Mouse (Mus musculus): ENCODE measurements around the gene Actn1. TPM values are rescaled to one million over a fixed set of nuclear protein-coding genes. Genes with fewer than 3 reads are reported as not detected.

Actn1 gene
- total RNA-seq, 1 experiment from 2014 or later, result 4.9 TPM

- no peak for ATAC-seq (replicated peaks; ENCODE audit: insufficient number of reproducible peaks, low FRiP score, low TSS enrichment, poor library complexity, severe bottlenecking)
Measured at GRCm38 (mm10) chr12:80230854-80231253, 29.3 kb downstream of the Actn1 start.

- 0 out of 2 replicates have a peak, but pooled peaks have one; percentile 15 for ATAC-seq (replicated peaks; ENCODE audit: insufficient number of reproducible peaks, low FRiP score, low TSS enrichment, poor library complexity, severe bottlenecking)
Measured at GRCm38 (mm10) chr12:80230111-80230700, 30.0 kb downstream of the Actn1 start.

DNA sequence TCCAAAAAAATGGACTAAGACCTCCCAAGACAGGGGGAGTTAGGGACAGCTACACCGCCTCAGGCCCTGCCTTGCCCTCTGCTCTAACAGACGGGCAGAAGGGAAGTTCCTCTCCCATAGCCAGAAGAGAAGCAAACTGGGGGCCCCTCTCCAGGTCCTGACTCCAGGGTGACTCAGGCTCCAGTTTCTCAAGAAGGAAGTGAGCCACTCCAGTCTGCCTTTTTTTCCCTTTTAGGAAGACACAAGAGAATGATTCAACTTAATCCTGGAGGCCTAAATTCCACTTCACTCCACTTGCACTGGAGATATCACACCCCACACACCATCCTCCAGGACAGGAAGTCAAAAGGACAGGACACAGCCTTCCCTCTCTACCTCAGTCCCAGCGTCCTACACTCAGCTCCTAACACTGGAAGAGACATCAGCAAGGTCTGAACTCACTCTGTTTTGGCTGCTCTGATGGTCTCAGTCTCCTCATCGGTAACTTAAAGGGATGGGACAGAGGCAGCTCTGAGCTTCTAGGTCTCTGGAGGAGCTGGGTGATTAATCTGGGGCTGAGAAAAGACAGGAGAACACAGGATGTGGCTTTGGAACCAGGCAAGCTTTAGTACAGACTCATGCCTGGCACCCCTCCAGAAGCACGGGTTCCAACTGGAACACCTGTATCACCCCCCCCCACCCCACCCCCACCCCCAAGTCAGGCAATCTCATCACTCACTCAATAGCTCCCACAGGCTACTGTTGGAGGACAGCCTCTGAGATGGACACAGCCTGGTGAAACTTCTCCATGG, 31.0 kb downstream of the Actn1 start:
- 0 out of 2 replicates have a peak, but pooled peaks have one; percentile 32 for ATAC-seq (replicated peaks; ENCODE audit: insufficient number of reproducible peaks, low FRiP score, low TSS enrichment, poor library complexity, severe bottlenecking)

DNA sequence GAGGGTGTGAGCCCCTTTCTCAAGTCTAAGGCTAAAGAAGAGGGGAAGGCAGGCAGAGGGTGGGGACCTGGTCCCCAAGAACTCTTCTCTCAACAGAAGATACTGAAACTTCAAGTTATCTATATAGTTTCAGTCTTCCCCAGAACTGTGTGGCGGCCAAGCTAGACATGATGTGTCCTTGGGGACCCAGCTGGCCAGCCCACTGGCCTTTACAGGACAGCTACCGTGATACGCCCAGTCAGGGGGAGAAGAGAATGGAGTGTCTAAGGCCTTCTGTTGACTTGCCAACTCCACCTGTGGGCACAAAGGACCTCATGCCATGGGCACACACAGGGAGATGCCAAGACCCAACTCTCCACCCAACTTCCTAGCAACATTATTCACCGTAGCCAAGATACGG, 31.8 kb downstream of the Actn1 start:
- ATAC-seq (replicated peaks; ENCODE audit: insufficient number of reproducible peaks, low FRiP score, low TSS enrichment, poor library complexity, severe bottlenecking), result no peak

- ATAC-seq (replicated peaks; ENCODE audit: insufficient number of reproducible peaks, low FRiP score, low TSS enrichment, poor library complexity, severe bottlenecking), result no peak
Measured at GRCm38 (mm10) chr12:80227835-80228234, 32.3 kb downstream of the Actn1 start.

DNA sequence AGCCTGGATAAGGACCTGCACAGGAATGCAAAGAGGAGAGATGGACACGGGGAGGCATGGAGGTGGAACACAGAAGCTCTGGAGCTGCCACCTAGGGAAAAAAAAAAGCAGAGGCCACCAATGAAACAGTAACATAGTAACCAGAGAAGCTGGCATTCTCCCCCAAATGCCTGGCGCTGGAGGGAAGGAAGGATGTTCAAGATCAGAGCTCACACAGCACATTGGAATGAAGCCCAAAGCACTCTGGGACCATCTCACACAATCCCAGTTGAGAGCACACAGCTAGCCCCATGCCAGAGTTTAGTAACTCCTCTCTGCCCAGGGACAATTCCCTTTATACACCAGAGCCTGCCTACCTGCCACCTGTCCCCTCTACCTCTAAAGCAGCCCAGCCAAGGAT, 34.1 kb downstream of the Actn1 start:
- no peak for ATAC-seq (replicated peaks; ENCODE audit: insufficient number of reproducible peaks, low FRiP score, low TSS enrichment, poor library complexity, severe bottlenecking)

DNA sequence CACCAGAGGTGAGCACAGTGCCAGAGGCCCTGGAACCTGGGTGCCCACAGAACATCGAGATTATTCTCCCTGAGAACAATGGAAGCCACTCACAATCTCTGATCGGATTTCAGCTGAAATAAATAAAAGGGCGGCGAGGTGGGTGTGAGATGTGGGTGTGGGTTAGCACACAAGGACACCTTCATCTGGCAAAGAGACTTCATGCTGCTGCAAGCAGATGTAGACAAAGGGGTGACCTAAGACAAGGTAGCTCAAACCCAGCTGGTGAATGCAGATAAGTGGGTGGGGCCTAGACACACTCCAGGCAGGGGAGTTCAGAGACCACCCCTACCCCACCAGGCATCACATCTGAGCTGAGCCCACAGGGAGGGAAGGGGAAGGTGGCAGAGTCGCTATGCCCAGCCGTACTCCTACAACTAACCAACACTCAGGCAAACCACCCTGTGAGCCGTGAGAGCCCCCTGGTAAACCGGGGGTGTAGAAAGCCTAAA, 35.9 kb downstream of the Actn1 start:
- ATAC-seq (replicated peaks; ENCODE audit: insufficient number of reproducible peaks, low FRiP score, low TSS enrichment, poor library complexity, severe bottlenecking), result no peak

GRCm38 (mm10) chr12:80223511-80223910, 36.7 kb downstream of the Actn1 start:
- ATAC-seq (replicated peaks; ENCODE audit: insufficient number of reproducible peaks, low FRiP score, low TSS enrichment, poor library complexity, severe bottlenecking), result no peak

DNA sequence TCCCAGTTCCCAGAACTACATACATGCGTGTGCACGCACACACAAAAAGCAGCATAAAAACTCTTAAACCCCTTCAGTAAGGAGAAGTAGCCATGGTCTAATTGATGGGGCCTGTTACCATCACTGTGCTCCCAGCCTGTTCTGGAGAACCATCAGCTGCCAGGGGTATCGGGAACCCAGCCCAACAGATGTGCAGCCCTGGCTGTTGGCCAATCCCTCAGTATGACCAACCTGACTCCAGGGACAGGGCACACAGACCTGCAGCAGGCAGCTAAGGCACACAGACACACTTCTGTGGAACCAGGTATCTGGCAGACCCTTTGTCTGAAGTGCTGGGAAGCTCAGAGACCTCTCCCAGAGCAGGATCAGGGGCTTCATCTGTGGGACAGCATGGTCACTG, 37.7 kb downstream of the Actn1 start:
- no peak for ATAC-seq (replicated peaks; ENCODE audit: insufficient number of reproducible peaks, low FRiP score, low TSS enrichment, poor library complexity, severe bottlenecking)

DNA sequence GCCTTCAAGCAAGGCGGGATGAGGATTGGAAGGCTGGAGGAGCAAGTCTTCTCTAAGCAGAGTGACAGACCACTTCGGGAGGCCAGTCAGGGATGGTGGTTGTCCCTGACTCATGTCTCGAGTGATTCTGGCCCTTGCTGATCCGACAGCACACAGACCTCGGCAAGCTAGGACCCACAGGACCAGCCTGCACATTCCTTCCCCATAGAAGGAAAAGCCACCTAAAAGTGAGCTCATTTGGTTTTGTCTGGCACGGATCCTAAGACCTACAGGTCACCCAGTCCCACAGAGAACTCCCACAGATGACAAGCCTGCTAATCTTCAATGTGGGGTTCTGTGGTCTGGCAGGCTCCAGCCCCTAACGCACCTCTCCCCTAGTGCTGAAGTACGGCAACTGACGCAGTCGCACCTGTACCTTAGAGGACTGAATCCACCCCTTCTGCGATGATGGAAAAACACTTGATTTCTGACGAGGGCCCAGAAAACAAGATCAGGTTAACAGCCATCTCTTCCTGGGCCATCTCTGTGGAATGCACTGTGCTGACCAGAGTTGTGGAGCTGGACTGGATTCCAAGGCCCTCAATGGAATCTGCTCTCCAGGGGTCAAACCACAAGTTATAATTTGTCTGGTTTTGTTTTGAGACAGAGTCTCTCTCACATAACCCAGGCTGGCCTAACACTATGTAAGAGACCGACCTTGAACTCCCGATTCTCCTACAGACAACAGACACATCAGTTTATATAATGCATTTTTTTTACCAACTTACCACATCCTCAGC, 39.7 kb downstream of the Actn1 start:
- no peak for ATAC-seq (replicated peaks; ENCODE audit: insufficient number of reproducible peaks, low FRiP score, low TSS enrichment, poor library complexity, severe bottlenecking)

DNA sequence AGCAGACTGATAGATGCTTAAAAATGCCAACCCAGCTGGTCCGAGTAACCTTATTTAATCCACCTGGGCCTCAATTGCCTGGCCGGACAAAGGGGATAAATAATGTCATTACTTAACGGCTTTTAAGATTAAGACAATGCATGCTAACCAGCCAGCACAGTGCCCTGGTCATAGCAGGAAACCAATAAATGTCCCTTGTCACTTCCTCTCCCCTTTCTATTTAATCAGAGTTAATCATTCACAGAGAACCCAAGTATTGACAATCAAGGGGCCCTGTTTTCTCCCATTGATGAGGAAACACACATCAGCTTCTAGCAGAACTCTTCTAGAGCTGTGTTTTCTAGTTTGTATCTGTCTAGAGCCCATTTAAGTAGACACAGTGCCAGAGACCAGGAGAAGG, 41.4 kb downstream of the Actn1 start:
- no peak for ATAC-seq (replicated peaks; ENCODE audit: insufficient number of reproducible peaks, low FRiP score, low TSS enrichment, poor library complexity, severe bottlenecking)

- no peak for ATAC-seq (replicated peaks; ENCODE audit: insufficient number of reproducible peaks, low FRiP score, low TSS enrichment, poor library complexity, severe bottlenecking)
Measured at GRCm38 (mm10) chr12:80218045-80218611, 42.0 kb downstream of the Actn1 start.

GRCm38 (mm10) chr12:80217049-80217448, 43.1 kb downstream of the Actn1 start:
- no peak for ATAC-seq (replicated peaks; ENCODE audit: insufficient number of reproducible peaks, low FRiP score, low TSS enrichment, poor library complexity, severe bottlenecking)

- no peak for ATAC-seq (replicated peaks; ENCODE audit: insufficient number of reproducible peaks, low FRiP score, low TSS enrichment, poor library complexity, severe bottlenecking)
Measured at GRCm38 (mm10) chr12:80216258-80216881, 43.8 kb downstream of the Actn1 start.

DNA sequence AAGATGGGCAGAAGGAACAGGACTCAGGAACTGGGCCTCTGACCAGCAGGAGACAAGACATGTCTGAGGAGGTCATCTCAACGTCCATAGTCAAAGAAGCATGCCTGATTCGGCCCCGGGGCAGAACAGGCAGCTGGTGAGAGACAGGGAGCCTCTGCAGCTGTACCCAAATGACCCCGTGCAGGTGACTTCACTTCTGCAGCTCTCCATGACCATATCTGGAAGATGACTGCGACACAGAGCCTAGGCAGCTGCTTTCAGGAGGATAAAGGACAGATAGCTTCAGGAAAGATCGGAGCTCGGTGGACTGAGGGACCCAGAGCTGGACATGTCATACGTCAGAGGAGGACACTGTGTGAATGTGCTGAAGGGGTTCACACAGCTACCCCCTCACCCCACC, 46.4 kb downstream of the Actn1 start:
- ATAC-seq (replicated peaks; ENCODE audit: insufficient number of reproducible peaks, low FRiP score, low TSS enrichment, poor library complexity, severe bottlenecking), result no peak

- no peak for ATAC-seq (replicated peaks; ENCODE audit: insufficient number of reproducible peaks, low FRiP score, low TSS enrichment, poor library complexity, severe bottlenecking)
Measured at GRCm38 (mm10) chr12:80213263-80213662, 46.9 kb downstream of the Actn1 start.

DNA sequence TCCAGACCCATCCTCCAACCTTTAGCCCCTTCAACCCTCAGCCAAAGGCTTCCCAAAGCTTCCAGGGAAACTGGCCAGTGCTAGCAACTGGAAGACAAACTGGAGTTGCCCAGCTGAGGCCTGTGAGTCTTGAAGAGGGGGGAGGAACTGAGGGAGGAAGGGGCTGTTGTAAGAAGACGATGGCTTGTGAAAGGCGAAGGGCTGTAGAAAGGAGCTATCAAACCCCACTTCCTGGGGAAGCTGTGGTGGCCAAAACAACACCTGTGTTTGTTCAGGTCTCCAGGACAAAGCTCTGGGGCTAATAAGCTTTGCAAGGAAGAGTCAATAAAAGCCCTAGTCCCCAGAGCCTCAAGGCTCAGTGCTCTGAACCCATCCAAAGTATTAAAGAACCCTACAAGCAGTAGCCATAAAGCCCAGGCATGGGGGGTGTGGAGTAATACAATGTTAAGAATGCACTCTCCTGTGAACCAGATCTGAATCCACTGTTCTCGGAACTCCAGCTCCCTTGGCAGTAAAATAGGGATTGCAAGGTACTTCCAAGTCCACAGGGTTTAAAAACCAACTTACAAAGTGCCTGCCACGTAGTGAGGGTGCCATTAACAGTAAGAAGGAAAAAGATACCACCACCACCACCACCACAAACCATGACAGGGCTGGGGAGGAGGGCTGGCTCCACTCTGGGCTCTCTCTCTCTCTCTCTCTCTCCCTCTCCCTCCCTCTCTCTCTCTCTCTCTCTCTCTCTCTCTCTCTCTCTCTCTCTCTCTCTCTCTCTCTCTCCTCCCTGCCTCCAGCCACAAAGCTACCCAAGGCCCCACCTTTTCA, 49.2 kb downstream of the Actn1 start:
- no peak for ATAC-seq (replicated peaks; ENCODE audit: insufficient number of reproducible peaks, low FRiP score, low TSS enrichment, poor library complexity, severe bottlenecking)

- no peak for ATAC-seq (replicated peaks; ENCODE audit: insufficient number of reproducible peaks, low FRiP score, low TSS enrichment, poor library complexity, severe bottlenecking)
Measured at GRCm38 (mm10) chr12:80209914-80210313, 50.3 kb downstream of the Actn1 start.

All from monocyte, adult 5-6 weeks (primary cell).